Mouse (Mus musculus) left cerebral cortex, adult 2 months (tissue): ENCODE measurements around the gene Zfp786. TPM values are rescaled to one million over a fixed set of nuclear protein-coding genes. Genes with fewer than 3 reads are reported as not detected.

Experiments used
- DNase-seq, 2 experiments: peaks; one replicate each; pipeline ENCODE4 v3.0.0; 2021 to 2022; ENCODE audit warnings: low spot score in 2 of 2, mixed read lengths in 1 of 2; ENCODE audit errors: extremely low spot score in 1 of 2
- H3K27ac ChIP-seq: fragments of 200-600 bp; 2 replicates; pipeline ENCODE4 v1.8.1; 2022
- H3K4me3 ChIP-seq: fragments of 200-600 bp; 2 replicates; pipeline ENCODE4 v1.8.1; 2022
- CTCF ChIP-seq: fragments of 200-600 bp; IDR thresholded peaks from 2 replicates; pipeline ENCODE4 v1.8.1; 2022; ENCODE audit warnings: antibody characterized with exemption, mild to moderate bottlenecking, moderate library complexity
- intact Hi-C: fragments of 180-260 bp; cut with DNase I; formaldehyde crosslinking; loops from one replicate; pipeline ENCODE4 v1.15.1; 2025
- total RNA-seq, 2 experiments: library from RNA; stranded (reverse); gene quantifications; 2 replicates each; pipeline ENCODE4 v1.2.3; 2021

The Zfp786 gene
- total RNA-seq, 2 experiments from 2014 or later, result 5.4 to 6.1 TPM

- intact Hi-C loops, result no loop called here
- H3K4me3 ChIP-seq, result no peak overlapping the region
Observed at GRCm38 (mm10) chr6:47842337-47842736, 11.7 kb upstream of the Zfp786 start.

DNA sequence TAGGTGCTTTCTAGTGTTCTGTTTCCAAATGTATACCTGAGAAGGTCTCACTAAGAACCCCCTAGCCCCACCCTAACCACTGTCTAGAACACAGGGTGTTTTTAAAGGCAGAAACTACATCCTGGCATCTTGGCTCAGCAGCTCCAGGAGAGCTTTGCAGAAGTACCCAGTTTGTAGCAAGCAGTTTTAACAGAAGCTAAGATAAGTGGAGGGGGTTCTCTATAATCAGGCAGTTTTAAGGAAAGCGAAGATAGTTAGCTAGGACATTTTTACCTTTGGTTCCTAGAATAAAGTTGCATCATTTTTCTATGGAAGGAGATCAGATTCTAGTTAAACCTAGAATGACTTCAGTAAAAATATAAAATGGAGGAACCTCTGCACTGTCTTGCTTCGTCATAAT lies 11.2 kb upstream of the Zfp786 start:
- TF ChIP-seq CTCF, result no peak
- H3K27ac ChIP-seq, result no peak overlapping the region
- intact Hi-C loops, result no loop called here
- no peak for DNase-seq
- no peak overlapping the region for H3K4me3 ChIP-seq

More at GRCm38 (mm10) chr6:47842337-47842736, 11.7 kb upstream of the Zfp786 start:
- DNase-seq, result no peak
- no peak overlapping the region for H3K27ac ChIP-seq
- TF ChIP-seq CTCF, result no peak

DNA sequence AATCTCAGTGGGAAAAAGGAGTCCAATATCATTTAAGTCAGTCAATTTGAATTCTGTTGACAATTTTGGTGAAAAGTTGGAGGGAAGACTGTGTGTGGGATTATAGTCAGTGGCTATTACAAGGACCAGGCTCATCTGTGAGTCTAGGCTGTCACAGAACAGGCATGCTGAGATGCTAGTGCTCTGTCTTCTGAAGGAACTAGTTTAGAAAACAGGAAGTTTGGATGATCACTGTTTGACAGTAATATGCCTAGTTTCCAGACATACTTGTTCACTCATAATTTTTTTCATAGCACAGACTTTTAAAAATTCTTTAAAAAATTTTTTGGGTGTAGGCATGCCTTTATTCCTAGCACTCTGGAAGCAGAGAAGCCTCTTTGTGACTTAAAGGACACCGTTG lies 10.4 kb upstream of the Zfp786 start:
- no peak for DNase-seq
- Histone ChIP-seq H3K27ac (no peak overlapping the region), H3K4me3 (no peak overlapping the region)
- no peak for TF ChIP-seq CTCF
- intact Hi-C loops, result no loop called here

DNA sequence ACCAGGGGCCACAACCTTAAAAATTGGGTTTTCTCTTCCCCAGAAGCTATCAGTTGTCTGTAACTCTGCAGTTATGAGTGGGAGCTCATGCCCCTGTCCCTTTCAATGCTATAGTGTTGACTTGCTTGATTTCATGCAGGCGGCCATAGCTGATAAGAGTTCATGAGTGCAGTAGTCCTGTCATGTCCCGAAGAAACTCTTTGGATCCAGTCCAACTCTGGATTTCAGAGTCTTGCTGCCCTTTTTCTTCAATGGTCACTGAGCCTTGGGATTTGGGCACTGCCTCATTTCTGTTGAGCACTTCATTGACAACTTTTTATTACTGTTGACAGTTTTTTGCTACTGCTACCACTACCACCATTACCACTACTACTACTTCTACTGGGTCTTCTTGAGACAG lies 7.0 kb upstream of the Zfp786 start:
- no peak for DNase-seq
- no peak overlapping the region for H3K27ac ChIP-seq
- no peak for TF ChIP-seq CTCF
- intact Hi-C loops, result loop anchor here (5.0 kb wide), 2 partner anchors 40 to 250 kb away; partner anchors contain the start of genes Zfp282 and Zfp746
- no peak overlapping the region for H3K4me3 ChIP-seq

DNA sequence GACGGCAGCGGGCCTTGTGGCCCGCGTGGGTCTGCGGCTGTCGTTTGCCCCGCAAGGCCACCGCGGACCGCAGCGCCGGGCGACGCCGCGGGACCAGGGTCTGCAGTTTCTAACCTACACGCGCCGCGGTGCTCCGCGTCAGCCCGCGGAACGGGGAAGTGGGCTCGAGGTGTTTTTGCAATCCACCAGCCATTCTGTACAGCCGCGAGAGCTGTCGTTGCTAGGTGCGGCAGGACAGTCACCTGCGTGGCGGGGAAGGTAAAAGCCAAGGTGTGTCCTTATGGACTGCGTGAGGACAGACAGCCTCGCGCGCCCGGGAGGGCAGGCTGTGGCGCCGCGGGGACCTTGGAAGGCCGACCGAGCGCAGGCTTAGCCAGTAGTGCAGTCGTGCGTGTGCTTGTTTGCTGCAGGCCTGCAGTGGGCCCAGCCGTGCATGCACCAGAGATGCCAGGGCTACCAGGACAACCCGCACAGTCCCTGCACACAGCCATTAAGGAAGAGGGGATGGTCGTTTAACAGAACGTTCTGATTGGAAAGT lies 5.4 kb upstream of the Zfp786 start:
- Histone ChIP-seq H3K4me3 (peak overlapping the region; percentile 87), H3K27ac (peak overlapping the region; percentile 90)
- intact Hi-C loops, result loop anchor here (2.0 to 5.0 kb wide), 3 partner anchors 23 to 251 kb away; partner anchors contain the start of genes Pdia4, Zfp282 and Zfp746
- TF ChIP-seq CTCF, result no peak
- peak; percentile 35 to 62 for DNase-seq

DNA sequence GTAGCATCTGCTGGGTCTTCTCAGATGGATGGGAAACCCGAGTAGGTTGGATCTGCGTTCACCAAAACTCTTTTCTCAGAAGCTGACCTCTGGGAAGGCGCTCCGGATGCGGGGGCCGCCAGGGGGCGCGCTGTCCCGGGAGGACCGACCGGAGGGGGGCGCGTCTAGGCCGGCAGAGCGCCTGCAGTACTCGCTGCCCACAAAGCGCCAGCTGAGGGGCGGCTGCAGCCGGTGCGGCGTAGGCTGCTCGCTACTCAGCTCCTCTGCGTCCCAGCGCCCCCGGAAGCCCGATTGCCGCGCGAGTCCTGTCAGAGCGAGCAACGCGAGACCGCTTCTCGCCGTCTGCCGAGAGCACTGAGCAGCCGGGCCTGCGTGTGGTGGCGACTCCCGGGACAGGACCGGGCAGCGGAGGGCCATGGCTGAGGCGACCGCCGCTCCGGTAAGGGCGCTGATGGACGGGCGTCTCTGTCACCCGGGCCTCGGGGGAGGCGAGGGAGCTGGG lies 4.9 kb upstream of the Zfp786 start, which contains the start of gene Zfp398:
Gene Zfp398, plus strand, starts transcription at position 180 of the 502 bp plus-strand sequence.
- peak; percentile 100 for TF ChIP-seq CTCF
- DNase-seq, result peak; percentile 94 to 97
- H3K4me3 ChIP-seq, result peak within 1 kb of the TSS; percentile 87
- H3K27ac ChIP-seq, result peak within 1 kb of the TSS; percentile 90
- intact Hi-C loops, result loop anchor here (2.0 to 5.0 kb wide), 3 partner anchors 23 to 252 kb away; partner anchors contain the start of genes Pdia4, Zfp282 and Zfp746

DNA sequence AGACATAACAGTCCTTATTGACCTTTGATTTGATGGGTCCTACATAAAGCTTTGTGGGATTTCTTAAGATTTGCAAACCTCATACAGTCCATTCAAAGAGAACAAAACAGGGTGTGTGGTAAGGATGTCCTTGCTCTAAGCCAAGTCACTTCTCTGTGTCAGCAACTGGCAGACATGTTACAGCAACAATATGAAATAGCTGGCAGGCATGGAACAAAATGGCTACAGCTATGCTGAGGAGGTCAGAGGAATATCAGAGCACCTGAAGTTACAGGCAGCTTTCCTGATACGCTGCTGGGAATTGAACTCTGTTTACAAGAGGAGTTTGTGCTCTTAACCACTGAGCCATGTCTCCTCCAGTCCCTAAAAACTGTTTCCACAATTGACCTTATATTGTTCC lies 1.6 kb upstream of the Zfp786 start:
- intact Hi-C loops, result no loop called here
- no peak overlapping the region for H3K4me3 ChIP-seq
- DNase-seq, result no peak
- TF ChIP-seq CTCF, result no peak
- H3K27ac ChIP-seq, result no peak overlapping the region

- Histone ChIP-seq H3K27ac (no peak overlapping the region), H3K4me3 (no peak overlapping the region)
- TF ChIP-seq CTCF, result peak; percentile 54
- intact Hi-C loops, result loop anchor here (1.0 kb wide), 1 partner anchor 30 kb away; no protein-coding TSS in a partner anchor
- DNase-seq, result no peak
Observed at GRCm38 (mm10) chr6:47828950-47829349, 1.7 kb downstream of the Zfp786 start.

DNA sequence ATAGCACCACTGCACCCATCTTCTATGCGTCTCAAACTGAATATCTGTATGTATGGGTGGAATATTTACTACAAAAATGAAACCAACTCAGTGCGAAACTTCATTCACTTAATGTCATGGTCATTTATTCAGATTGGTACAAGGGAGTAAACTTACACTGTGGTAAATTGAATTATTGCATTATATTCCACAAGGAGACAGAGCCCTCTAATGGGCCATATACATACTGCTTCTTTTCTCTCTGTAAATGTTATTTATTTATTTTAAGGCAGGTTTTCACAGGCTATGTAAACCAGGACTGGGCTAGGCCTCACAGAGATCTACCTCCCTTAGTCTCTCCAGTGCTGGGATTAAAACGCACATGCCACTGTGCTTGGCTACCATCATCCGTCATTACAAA lies 3.2 kb downstream of the Zfp786 start:
- intact Hi-C loops, result no loop called here
- Histone ChIP-seq H3K4me3 (no peak overlapping the region), H3K27ac (no peak overlapping the region)
- no peak; the same call in 1 of the 2 replicates for TF ChIP-seq CTCF
- no peak for DNase-seq

DNA sequence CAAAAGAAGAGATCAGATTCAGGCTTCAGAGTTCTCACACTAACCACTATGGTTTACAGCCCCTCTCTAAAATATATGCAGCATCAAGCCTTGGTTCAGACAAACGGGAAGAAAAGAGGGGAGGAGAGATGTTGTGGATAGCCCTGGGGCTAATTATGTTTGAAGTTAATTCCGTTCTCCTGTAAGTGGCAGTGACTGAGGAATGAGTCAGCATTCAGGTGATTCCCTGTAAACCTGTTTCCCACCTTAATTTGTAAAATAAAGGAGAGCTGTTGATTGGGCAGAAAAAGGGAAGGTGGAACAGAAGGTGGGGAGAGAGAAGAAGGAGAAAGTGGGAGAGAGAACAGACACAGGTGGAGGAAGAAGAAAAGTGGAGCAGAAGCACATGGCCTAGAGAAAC lies 6.4 kb downstream of the Zfp786 start:
- TF ChIP-seq CTCF, result no peak
- intact Hi-C loops, result no loop called here
- no peak overlapping the region for H3K27ac ChIP-seq
- H3K4me3 ChIP-seq, result no peak overlapping the region
- DNase-seq, result no peak

DNA sequence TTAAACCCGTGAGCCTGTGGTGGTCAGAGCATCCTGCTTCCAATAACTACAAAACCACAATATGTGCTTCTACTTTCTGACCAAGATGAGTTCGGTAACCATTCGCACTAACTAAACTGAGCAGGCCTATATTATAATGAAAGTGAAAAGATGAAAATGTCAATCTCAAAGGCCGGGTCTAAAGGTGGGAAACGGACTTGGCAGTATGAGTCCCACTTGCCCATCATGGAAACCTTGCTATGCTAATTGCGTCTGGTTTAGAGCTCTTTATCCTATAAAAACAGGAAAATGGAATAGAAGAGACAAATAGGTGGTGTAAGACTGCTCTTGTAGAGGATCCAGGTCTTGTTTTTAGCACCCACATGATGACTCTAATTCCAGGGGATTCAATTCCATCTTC lies 8.9 kb downstream of the Zfp786 start:
- DNase-seq, result no peak
- intact Hi-C loops, result no loop called here
- Histone ChIP-seq H3K4me3 (no peak overlapping the region), H3K27ac (no peak overlapping the region)
- no peak for TF ChIP-seq CTCF

- TF ChIP-seq CTCF, result no peak
- DNase-seq, result no peak
- no peak overlapping the region for H3K4me3 ChIP-seq
- intact Hi-C loops, result no loop called here
- H3K27ac ChIP-seq, result no peak overlapping the region
Observed at GRCm38 (mm10) chr6:47821236-47821635, 9.4 kb downstream of the Zfp786 start.
